Mouse (Mus musculus): ENCODE results near the gene Trim2. TPM values are rescaled to one million over a fixed set of nuclear protein-coding genes. Genes with fewer than 3 reads are reported as not detected.

Trim2 gene
- polyA plus RNA-seq, 1 experiment from 2014 or later, result 136 TPM

- no peak for ATAC-seq (ENCODE audit: low read depth)
- Histone ChIP-seq H3K27me3 (ENCODE audit: control insufficient read depth, insufficient read depth, low read length) (no peaks in the 10 kb centered on the region), H3K4me2 (ENCODE audit: low read depth, low read length) (no peak overlapping the region), H3K4me3 (ENCODE audit: low read depth, low read length) (no peak overlapping the region), H3K9me3 (ENCODE audit: control insufficient read depth, low read length) (no peaks in the 10 kb centered on the region), H3K27ac (ENCODE audit: low read depth, low read length) (no peak overlapping the region), H3K36me3 (ENCODE audit: control insufficient read depth, insufficient read depth, low read length) (no peaks in the 10 kb centered on the region), H3K9ac (replicated peaks; ENCODE audit: low read depth, low read length) (no peak overlapping the region), H3K4me1 (ENCODE audit: control insufficient read depth, insufficient read depth, low read length) (no peaks in the 10 kb centered on the region)
- WGBS, result 73% methylated on average over 5 of the region's 5 CpGs
Measured at GRCm38 (mm10) chr3:84130776-84131175, 175.9 kb downstream of the Trim2 start.

GRCm38 (mm10) chr3:84128871-84129870, 177.5 kb downstream of the Trim2 start:
- Histone ChIP-seq H3K4me1 (ENCODE audit: control insufficient read depth, insufficient read depth, low read length) (no peaks in the 10 kb centered on the region), H3K9ac (replicated peaks; ENCODE audit: low read depth, low read length) (no peak overlapping the region), H3K9me3 (ENCODE audit: control insufficient read depth, low read length) (no peaks in the 10 kb centered on the region), H3K27ac (ENCODE audit: low read depth, low read length) (no peak overlapping the region), H3K36me3 (ENCODE audit: control insufficient read depth, insufficient read depth, low read length) (no peaks in the 10 kb centered on the region), H3K27me3 (ENCODE audit: control insufficient read depth, insufficient read depth, low read length) (no peaks in the 10 kb centered on the region), H3K4me2 (ENCODE audit: low read depth, low read length) (no peak overlapping the region), H3K4me3 (ENCODE audit: low read depth, low read length) (no peak overlapping the region)
- no peak for ATAC-seq (ENCODE audit: low read depth)
- WGBS, result 41% methylated on average over 11 of the region's 11 CpGs

GRCm38 (mm10) chr3:84127431-84127830, 179.2 kb downstream of the Trim2 start:
- Histone ChIP-seq H3K4me3 (ENCODE audit: low read depth, low read length) (no peak overlapping the region), H3K9me3 (ENCODE audit: control insufficient read depth, low read length) (no peaks in the 10 kb centered on the region), H3K4me2 (ENCODE audit: low read depth, low read length) (no peak overlapping the region), H3K9ac (replicated peaks; ENCODE audit: low read depth, low read length) (no peak overlapping the region), H3K27me3 (ENCODE audit: control insufficient read depth, insufficient read depth, low read length) (no peaks in the 10 kb centered on the region), H3K27ac (ENCODE audit: low read depth, low read length) (no peak overlapping the region), H3K4me1 (ENCODE audit: control insufficient read depth, insufficient read depth, low read length) (no peaks in the 10 kb centered on the region), H3K36me3 (ENCODE audit: control insufficient read depth, insufficient read depth, low read length) (no peaks in the 10 kb centered on the region)
- WGBS, result 69% methylated on average over 2 of the region's 2 CpGs
- no peak for ATAC-seq (ENCODE audit: low read depth)

- no peak for ATAC-seq (ENCODE audit: low read depth)
- Histone ChIP-seq H3K36me3 (ENCODE audit: control insufficient read depth, insufficient read depth, low read length) (no peaks in the 10 kb centered on the region), H3K9ac (replicated peaks; ENCODE audit: low read depth, low read length) (no peak overlapping the region), H3K9me3 (ENCODE audit: control insufficient read depth, low read length) (no peaks in the 10 kb centered on the region), H3K4me2 (ENCODE audit: low read depth, low read length) (no peak overlapping the region), H3K4me3 (ENCODE audit: low read depth, low read length) (no peak overlapping the region), H3K27ac (ENCODE audit: low read depth, low read length) (no peak overlapping the region), H3K4me1 (ENCODE audit: control insufficient read depth, insufficient read depth, low read length) (no peaks in the 10 kb centered on the region), H3K27me3 (ENCODE audit: control insufficient read depth, insufficient read depth, low read length) (no peaks in the 10 kb centered on the region)
- 96% methylated on average over 3 of the region's 3 CpGs for WGBS
Measured at GRCm38 (mm10) chr3:84126721-84127120, 180.0 kb downstream of the Trim2 start.

GRCm38 (mm10) chr3:84125704-84126289, 180.9 kb downstream of the Trim2 start:
- Histone ChIP-seq H3K27ac (ENCODE audit: low read depth, low read length) (no peak overlapping the region), H3K4me1 (ENCODE audit: control insufficient read depth, insufficient read depth, low read length) (no peaks in the 10 kb centered on the region), H3K9ac (replicated peaks; ENCODE audit: low read depth, low read length) (no peak overlapping the region), H3K4me3 (ENCODE audit: low read depth, low read length) (no peak overlapping the region), H3K36me3 (ENCODE audit: control insufficient read depth, insufficient read depth, low read length) (no peaks in the 10 kb centered on the region), H3K27me3 (ENCODE audit: control insufficient read depth, insufficient read depth, low read length) (no peaks in the 10 kb centered on the region), H3K9me3 (ENCODE audit: control insufficient read depth, low read length) (no peaks in the 10 kb centered on the region), H3K4me2 (ENCODE audit: low read depth, low read length) (no peak overlapping the region)
- WGBS, result 52% methylated on average over 6 of the region's 6 CpGs
- ATAC-seq (ENCODE audit: low read depth), result no peak

GRCm38 (mm10) chr3:84123461-84123860, 183.2 kb downstream of the Trim2 start:
- no peak for ATAC-seq (ENCODE audit: low read depth)
- H3K27ac ChIP-seq (ENCODE audit: low read depth, low read length), result no peak overlapping the region
- H3K4me2 ChIP-seq (ENCODE audit: low read depth, low read length), result no peak overlapping the region
- H3K27me3 ChIP-seq (ENCODE audit: control insufficient read depth, insufficient read depth, low read length), result no peaks in the 10 kb centered on the region
- WGBS, result 50% methylated on average over 3 of the region's 3 CpGs
- H3K9me3 ChIP-seq (ENCODE audit: control insufficient read depth, low read length), result no peaks in the 10 kb centered on the region
- no peaks in the 10 kb centered on the region for H3K36me3 ChIP-seq (ENCODE audit: control insufficient read depth, insufficient read depth, low read length)
- no peak overlapping the region for H3K9ac ChIP-seq (replicated peaks; ENCODE audit: low read depth, low read length)
- H3K4me3 ChIP-seq (ENCODE audit: low read depth, low read length), result no peak overlapping the region
- H3K4me1 ChIP-seq (ENCODE audit: control insufficient read depth, insufficient read depth, low read length), result no peaks in the 10 kb centered on the region

- WGBS, result 74% methylated on average over 7 of the region's 7 CpGs
Measured at GRCm38 (mm10) chr3:84118718-84119117, 188.0 kb downstream of the Trim2 start.

GRCm38 (mm10) chr3:84118178-84118577, 188.5 kb downstream of the Trim2 start:
- H3K27ac ChIP-seq (ENCODE audit: low read depth, low read length), result no peak overlapping the region
- no peaks in the 10 kb centered on the region for H3K27me3 ChIP-seq (ENCODE audit: control insufficient read depth, insufficient read depth, low read length)
- no peaks in the 10 kb centered on the region for H3K4me1 ChIP-seq (ENCODE audit: control insufficient read depth, insufficient read depth, low read length)
- no peaks in the 10 kb centered on the region for H3K9me3 ChIP-seq (ENCODE audit: control insufficient read depth, low read length)
- no peak overlapping the region for H3K4me3 ChIP-seq (ENCODE audit: low read depth, low read length)
- no peak overlapping the region for H3K4me2 ChIP-seq (ENCODE audit: low read depth, low read length)
- H3K36me3 ChIP-seq (ENCODE audit: control insufficient read depth, insufficient read depth, low read length), result no peaks in the 10 kb centered on the region
- ATAC-seq (ENCODE audit: low read depth), result no peak
- no peak overlapping the region for H3K9ac ChIP-seq (replicated peaks; ENCODE audit: low read depth, low read length)
- 85% methylated on average over 7 of the region's 7 CpGs for WGBS

More at GRCm38 (mm10) chr3:84118718-84119117, 188.0 kb downstream of the Trim2 start:
- H3K36me3 ChIP-seq (ENCODE audit: control insufficient read depth, insufficient read depth, low read length), result no peaks in the 10 kb centered on the region
- no peak overlapping the region for H3K27ac ChIP-seq (ENCODE audit: low read depth, low read length)
- no peak overlapping the region for H3K4me2 ChIP-seq (ENCODE audit: low read depth, low read length)
- H3K27me3 ChIP-seq (ENCODE audit: control insufficient read depth, insufficient read depth, low read length), result no peaks in the 10 kb centered on the region
- no peak for ATAC-seq (ENCODE audit: low read depth)
- H3K9me3 ChIP-seq (ENCODE audit: control insufficient read depth, low read length), result no peaks in the 10 kb centered on the region
- H3K9ac ChIP-seq (replicated peaks; ENCODE audit: low read depth, low read length), result no peak overlapping the region
- H3K4me1 ChIP-seq (ENCODE audit: control insufficient read depth, insufficient read depth, low read length), result no peaks in the 10 kb centered on the region
- H3K4me3 ChIP-seq (ENCODE audit: low read depth, low read length), result no peak overlapping the region
